Mouse (Mus musculus) kidney, adult 2 months (tissue): ENCODE measurements around the gene Naa38.

Experiments used
- CTCF ChIP-seq: fragments of 200-500 bp; conservative IDR thresholded peaks from 2 replicates; pipeline ENCODE4 v1.5.1; 2011; ENCODE audit warnings: low read depth, mild to moderate bottlenecking, control low read depth, low read length, moderate library complexity, mixed read lengths; ENCODE audit not compliant: insufficient read depth, insufficient read length
- POLR2A ChIP-seq: fragments of 200-500 bp; IDR thresholded peaks from one replicate; pipeline ENCODE4 v1.6.1; 2011; ENCODE audit warnings: low read depth, low read length, control low read depth

GRCm38 (mm10) chr11:69421131-69421977 lies 26.1 kb downstream of the Naa38 start:
- TF ChIP-seq POLR2A (no peak), CTCF (no peak)
